Mouse (Mus musculus) stomach, embryonic 15.5 days (tissue): ENCODE data around the gene Ak1. TPM values are rescaled to one million over a fixed set of nuclear protein-coding genes. Genes with fewer than 3 reads are reported as not detected.

Experiments
- ATAC-seq: fragments of 200-750 bp; cut with Nextera tagmentation; 2 replicates; pipeline ENCODE4 v1.8.0; 2017; ENCODE audit warnings: low read depth, moderate number of reproducible peaks, moderate TSS enrichment; ENCODE audit not compliant: insufficient read depth, low FRiP score
- H3K27ac ChIP-seq: fragments of 300-500 bp; sonication (generic); 2 replicates; pipeline ENCODE4 v1.5.1; 2015; ENCODE audit warnings: mild to moderate bottlenecking, inconsistent platforms
- H3K27me3 ChIP-seq: fragments of 300-500 bp; sonication (generic); replicated peaks from 2 replicates; pipeline ENCODE4 v1.6.1; 2015; ENCODE audit warnings: inconsistent platforms
- H3K36me3 ChIP-seq: fragments of 300-500 bp; sonication (generic); 2 replicates; pipeline ENCODE4 v1.6.1; 2015; ENCODE audit warnings: inconsistent platforms
- H3K4me1 ChIP-seq: fragments of 300-500 bp; sonication (generic); 2 replicates; pipeline ENCODE4 v1.6.1; 2015; ENCODE audit warnings: inconsistent platforms
- H3K4me2 ChIP-seq: fragments of 300-500 bp; sonication (generic); 2 replicates; pipeline ENCODE4 v1.6.1; 2015; ENCODE audit warnings: mild to moderate bottlenecking, inconsistent platforms
- H3K4me3 ChIP-seq: fragments of 300-500 bp; sonication (generic); replicated peaks from 2 replicates; pipeline ENCODE4 v1.5.1; 2015; ENCODE audit warnings: inconsistent platforms
- H3K9ac ChIP-seq: fragments of 300-500 bp; sonication (generic); 2 replicates; pipeline ENCODE4 v1.6.1; 2015; ENCODE audit warnings: inconsistent platforms
- H3K9me3 ChIP-seq: fragments of 300-500 bp; sonication (generic); 2 replicates; pipeline ENCODE4 v1.6.1; 2016; ENCODE audit warnings: inconsistent platforms
- WGBS: fragments of 180-500 bp; shearing (Covaris S2); methylation state at CpG from one replicate; pipeline ENCODE4 v1.1.7; 2015; 5-methylcytosine and 5-hydroxymethylcytosine counted together
- polyA plus RNA-seq: library from polyadenylated mRNA; unstranded; fragments of >200 nt; fragmentation: Nextera tagmentation; extraction: Ambion mirVana; gene quantifications from 2 replicates; pipeline ENCODE4 v1.2.1, GENCODE M21; 2015

Ak1 gene
- polyA plus RNA-seq, 1 experiment from 2014 or later, result 21.8 TPM

DNA sequence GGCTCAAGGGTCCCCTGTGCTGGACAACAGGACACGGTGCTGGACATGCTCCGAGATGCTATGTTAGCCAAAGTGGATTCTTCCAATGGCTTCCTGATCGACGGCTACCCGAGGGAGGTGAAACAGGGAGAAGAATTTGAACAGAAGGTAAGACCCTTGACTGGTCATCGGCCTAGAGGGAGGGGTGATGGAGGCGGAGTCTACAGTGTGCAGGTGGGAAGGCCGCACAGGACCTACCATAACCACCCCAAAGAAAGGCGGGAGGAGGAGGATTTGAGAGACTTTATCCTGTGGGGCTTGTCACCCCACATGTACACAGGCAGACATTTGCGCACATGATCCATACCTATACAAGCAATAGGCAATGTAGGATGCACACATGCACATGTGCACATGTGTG, 9.5 kb downstream of the Ak1 start:
- no peak overlapping the region for H3K27ac ChIP-seq
- H3K4me2 ChIP-seq, result no peak overlapping the region
- ATAC-seq, result no peak
- no peaks in the 10 kb centered on the region for H3K9me3 ChIP-seq
- 88% methylated on average over 10 of the region's 10 CpGs for WGBS
- H3K27me3 ChIP-seq, result no peaks in the 10 kb centered on the region
- H3K4me3 ChIP-seq, result no peak overlapping the region
- H3K4me1 ChIP-seq, result peaks cover 32% of the 10 kb centered on the region
- H3K9ac ChIP-seq, result no peak overlapping the region
- H3K36me3 ChIP-seq, result no peaks in the 10 kb centered on the region

DNA sequence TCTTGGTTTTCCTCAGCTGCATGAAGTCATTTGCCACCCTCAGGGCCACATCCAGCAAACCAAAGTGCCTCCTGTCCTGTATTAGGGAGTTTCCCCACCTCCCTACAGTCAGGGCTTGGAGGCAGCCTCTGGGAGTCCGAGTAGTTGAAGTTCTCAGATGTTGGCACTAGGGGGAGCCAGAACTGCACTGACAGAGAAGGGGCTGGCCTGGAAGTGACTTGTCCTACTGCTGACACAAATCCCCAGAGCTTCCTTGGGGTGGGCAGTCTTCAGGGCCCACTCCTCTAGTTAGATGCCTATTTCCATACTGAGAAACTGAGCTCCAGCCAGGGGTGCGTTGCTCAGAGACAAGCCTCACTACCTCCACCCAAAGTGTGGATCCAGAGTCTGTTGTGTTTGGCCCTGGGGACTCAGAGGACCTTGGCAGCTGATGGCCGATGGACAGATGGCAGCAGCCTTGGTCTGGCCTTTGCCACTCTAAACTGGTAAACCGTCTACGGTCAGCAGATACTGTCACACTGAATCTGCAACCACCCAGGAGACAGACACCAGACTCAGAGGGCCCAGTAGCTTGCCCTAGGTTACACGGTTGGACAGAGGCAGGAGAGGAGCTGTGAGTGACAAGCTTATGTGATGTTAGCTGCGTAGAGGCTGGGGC, 10.3 kb downstream of the Ak1 start:
- peak overlapping the region; percentile 21; the same call in 1 of the 2 replicates for H3K27ac ChIP-seq

DNA sequence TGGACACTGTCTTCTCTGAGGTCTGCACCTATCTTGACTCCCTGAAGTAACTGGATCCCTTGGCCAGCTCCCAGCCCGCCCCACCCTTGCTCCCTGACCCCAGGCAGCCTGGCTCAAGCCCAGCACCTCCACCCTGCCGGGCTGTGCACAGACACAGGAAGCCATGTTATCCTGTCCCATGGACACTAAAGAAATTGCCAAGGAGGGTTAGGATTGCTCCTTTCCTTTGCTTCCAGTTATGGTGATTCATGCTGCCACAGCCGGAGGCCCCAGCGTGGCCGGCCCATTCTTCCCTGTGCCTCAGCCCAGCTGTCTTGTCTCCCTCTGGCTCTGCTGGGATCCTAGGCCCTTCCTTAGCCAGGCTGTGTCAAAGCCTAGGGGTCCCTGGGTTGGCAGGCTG, 12.1 kb downstream of the Ak1 start:
- Histone ChIP-seq H3K4me1 (peaks cover 22% of the 10 kb centered on the region), H3K9ac (no peak overlapping the region), H3K36me3 (no peaks in the 10 kb centered on the region), H3K4me3 (no peak overlapping the region), H3K9me3 (no peaks in the 10 kb centered on the region), H3K27ac (peak overlapping the region; percentile 51), H3K27me3 (no peaks in the 10 kb centered on the region), H3K4me2 (no peak overlapping the region)
- WGBS, result 61% methylated on average over 5 of the region's 5 CpGs
- ATAC-seq, result no peak

More for the DNA sequence above, 10.3 kb downstream of the Ak1 start:
- Histone ChIP-seq H3K4me2 (no peak overlapping the region), H3K9ac (no peak overlapping the region), H3K4me3 (no peak overlapping the region), H3K36me3 (no peaks in the 10 kb centered on the region), H3K9me3 (no peaks in the 10 kb centered on the region), H3K4me1 (peaks cover 24% of the 10 kb centered on the region), H3K27me3 (no peaks in the 10 kb centered on the region)
- 49% methylated on average over 7 of the region's 7 CpGs for WGBS
- peak; percentile 16; the same call in 1 of the 2 replicates for ATAC-seq

DNA sequence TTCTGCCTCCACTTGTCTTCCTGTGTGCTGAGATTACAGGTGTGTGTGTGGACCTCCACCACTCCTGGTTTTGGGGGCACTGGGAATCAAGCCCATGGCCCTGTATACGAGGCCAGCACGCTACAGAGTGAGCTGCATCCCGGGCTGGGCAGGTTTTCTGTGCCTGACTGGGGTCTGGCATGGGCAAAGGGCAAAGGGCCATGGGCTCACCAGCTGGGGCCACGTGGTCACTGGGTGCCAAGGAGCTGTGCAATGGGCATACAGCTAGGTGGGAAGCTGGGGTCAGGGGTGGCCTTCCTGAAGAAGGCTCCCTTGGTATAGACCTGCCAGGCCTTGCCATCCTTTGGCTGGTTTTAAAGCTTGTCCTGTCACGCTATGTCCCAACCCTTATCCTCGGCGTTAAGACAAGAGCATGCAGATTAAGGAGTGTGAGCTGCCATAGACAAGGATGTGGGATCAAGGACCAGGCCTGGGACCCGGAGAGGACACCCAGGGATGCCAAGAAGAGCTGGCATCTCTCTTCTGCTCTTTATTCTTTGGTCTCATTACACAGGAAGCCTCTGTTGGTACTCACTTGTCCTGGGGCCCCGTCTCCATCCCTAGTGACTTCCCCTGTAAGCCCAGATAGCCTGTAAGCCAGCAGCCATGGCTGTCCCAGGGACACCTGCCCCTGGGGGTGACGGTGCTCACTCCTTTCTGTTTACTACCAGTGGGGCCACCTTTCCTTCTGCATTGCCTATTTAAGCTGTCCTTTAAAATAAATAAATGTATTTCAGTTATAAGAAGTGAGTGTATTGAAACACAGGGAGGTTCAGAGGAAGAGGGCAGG, 12.9 kb downstream of the Ak1 start:
- H3K27ac ChIP-seq, result no peak overlapping the region; the same call in 1 of the 2 replicates
- no peaks in the 10 kb centered on the region for H3K9me3 ChIP-seq
- WGBS, result 87% methylated on average over 10 of the region's 10 CpGs
- ATAC-seq, result no peak
- H3K27me3 ChIP-seq, result no peaks in the 10 kb centered on the region
- H3K4me2 ChIP-seq, result no peak overlapping the region
- no peaks in the 10 kb centered on the region for H3K36me3 ChIP-seq
- H3K4me1 ChIP-seq, result peaks cover 14% of the 10 kb centered on the region
- H3K9ac ChIP-seq, result no peak overlapping the region
- H3K4me3 ChIP-seq, result no peak overlapping the region

DNA sequence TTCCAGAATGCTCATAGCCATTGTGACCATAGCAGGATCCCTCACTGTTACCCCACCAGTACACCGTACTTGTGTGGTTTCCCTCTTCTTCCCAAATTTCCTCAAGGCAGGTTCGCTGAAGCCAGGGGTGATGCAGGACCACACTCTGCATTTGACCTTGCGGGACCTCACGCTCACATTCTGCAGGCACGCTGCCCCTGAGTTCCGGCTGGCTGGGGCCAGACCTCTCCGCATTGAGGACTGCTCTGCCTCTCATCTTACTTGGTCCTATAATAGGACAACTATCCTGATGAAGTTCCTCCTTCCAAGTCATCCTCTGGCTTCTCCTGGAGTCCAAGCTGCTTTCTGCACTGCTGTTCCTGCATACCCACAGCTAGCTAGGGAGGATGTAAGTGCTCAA, 15.1 kb downstream of the Ak1 start:
- 81% methylated on average over 7 of the region's 7 CpGs for WGBS
- Histone ChIP-seq H3K27me3 (no peaks in the 10 kb centered on the region), H3K4me3 (no peak overlapping the region), H3K9me3 (no peaks in the 10 kb centered on the region), H3K9ac (no peak overlapping the region), H3K27ac (peak overlapping the region; percentile 40; the same call in 1 of the 2 replicates), H3K4me2 (no peak overlapping the region), H3K4me1 (peaks cover 11% of the 10 kb centered on the region), H3K36me3 (no peaks in the 10 kb centered on the region)
- ATAC-seq, result no peak

DNA sequence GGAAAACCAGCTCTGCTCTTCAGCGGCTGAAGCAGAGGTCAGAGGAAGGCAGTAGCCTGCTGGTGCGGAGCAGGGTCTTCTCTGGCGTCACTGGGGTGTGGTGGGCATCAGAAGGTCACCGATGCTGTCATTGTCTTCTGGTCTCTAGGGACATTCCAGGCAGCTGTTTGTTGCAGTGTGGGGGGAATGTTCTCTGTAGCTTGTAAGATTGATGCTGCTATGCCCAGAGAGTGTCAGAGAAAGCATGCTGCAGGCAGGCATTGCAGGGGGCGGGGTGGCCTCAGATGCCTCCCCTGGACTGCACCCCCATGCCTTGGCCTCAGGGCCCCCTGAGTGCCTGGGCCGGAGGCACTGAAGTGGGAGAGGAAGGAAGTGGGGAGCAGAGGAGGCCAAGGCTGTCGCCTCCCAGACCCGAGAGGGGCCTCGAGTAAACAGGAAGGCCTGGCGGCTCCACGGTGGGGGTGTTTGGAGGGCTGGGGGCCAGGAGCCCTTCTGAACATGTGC, 16.3 kb downstream of the Ak1 start:
- ATAC-seq, result peak; percentile 49
- no peak overlapping the region for H3K4me2 ChIP-seq
- H3K27me3 ChIP-seq, result no peaks in the 10 kb centered on the region
- H3K27ac ChIP-seq, result 0 out of 2 replicates have a peak overlapping the region, but pooled peaks have one; percentile 41
- WGBS, result 21% methylated on average over 11 of the region's 11 CpGs
- H3K9me3 ChIP-seq, result no peaks in the 10 kb centered on the region
- H3K36me3 ChIP-seq, result no peaks in the 10 kb centered on the region
- no peak overlapping the region for H3K4me3 ChIP-seq
- peaks cover 12% of the 10 kb centered on the region for H3K4me1 ChIP-seq
- no peak overlapping the region for H3K9ac ChIP-seq

DNA sequence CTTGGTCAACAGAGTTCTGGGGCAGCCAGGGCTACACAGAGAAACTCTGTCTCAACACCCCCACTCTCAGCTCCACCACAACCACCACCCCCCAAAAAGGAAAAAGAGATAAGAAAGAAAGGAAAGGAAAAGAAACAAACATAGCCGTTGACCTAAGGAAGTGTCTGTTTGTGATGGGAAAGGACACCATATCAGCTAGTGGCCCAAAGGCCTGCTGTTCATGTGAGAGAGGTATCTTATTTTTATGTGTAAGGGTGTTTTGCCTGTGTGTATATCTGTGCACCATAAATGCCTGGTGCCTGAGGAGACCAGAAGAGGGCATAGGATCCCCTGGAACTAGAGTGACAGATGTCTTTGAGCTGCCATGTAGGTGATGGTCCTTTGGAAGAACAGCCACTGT, 18.1 kb downstream of the Ak1 start:
- ATAC-seq, result no peak
- Histone ChIP-seq H3K27me3 (no peaks in the 10 kb centered on the region), H3K9ac (no peak overlapping the region), H3K9me3 (no peaks in the 10 kb centered on the region), H3K4me3 (no peak overlapping the region), H3K4me2 (no peak overlapping the region), H3K36me3 (no peaks in the 10 kb centered on the region), H3K27ac (no peak overlapping the region), H3K4me1 (peaks cover 14% of the 10 kb centered on the region)
- 29% methylated on average over 1 of the region's 1 CpGs for WGBS

DNA sequence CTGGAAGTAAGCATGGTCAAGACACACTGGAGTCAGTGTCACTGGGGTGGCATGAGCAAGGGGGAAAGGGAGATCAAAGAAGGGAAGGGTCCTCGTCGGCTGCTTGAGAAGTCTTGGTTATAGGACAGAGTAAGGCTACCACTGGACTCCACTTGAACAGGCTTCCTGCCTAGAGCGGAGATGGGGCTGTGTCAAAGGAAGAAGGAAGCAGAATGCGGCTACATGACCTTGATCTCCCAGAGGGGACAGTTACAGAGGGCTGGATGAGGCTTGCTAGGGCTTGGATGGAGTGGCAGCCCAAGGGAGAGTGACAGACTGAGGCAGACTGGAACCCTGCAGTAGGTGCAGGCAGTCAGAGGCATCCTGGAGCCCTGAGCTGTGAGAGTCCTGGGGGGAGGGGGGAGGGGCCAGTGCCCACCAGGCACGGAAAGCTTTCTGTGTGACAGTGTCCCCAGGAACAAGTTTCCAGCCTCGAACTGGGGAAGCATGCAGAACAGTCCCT, 19.0 kb downstream of the Ak1 start:
- no peak for ATAC-seq
- H3K27me3 ChIP-seq, result no peaks in the 10 kb centered on the region
- no peak overlapping the region for H3K4me3 ChIP-seq
- no peak overlapping the region for H3K9ac ChIP-seq
- WGBS, result 63% methylated on average over 6 of the region's 6 CpGs
- H3K4me1 ChIP-seq, result peaks cover 14% of the 10 kb centered on the region
- no peaks in the 10 kb centered on the region for H3K9me3 ChIP-seq
- no peak overlapping the region for H3K27ac ChIP-seq
- H3K4me2 ChIP-seq, result no peak overlapping the region
- no peaks in the 10 kb centered on the region for H3K36me3 ChIP-seq

DNA sequence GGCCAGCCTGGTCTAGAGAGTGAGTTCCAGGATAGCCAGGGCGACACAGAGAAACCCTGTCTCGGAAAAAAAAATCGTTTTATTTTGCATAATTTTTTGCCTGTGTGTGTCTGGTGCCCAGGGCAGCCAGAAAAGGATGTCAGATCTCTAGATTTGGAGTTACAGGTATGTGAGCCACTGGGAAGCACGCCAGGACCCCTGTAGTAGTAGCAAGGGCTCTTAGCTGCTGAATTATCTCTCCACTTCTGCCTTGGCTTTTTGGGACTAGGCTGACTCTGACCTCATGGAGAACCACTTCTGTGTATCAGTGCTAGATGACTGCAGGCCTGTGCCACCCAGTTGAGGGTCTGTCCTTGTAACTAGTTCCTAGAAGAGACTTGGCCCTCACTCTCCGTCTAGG, 20.3 kb downstream of the Ak1 start:
- peaks cover 19% of the 10 kb centered on the region for H3K4me1 ChIP-seq
- WGBS, result 86% methylated on average over 5 of the region's 5 CpGs
- H3K9me3 ChIP-seq, result no peaks in the 10 kb centered on the region
- no peaks in the 10 kb centered on the region for H3K36me3 ChIP-seq
- no peak for ATAC-seq
- no peak overlapping the region for H3K4me3 ChIP-seq
- H3K4me2 ChIP-seq, result no peak overlapping the region
- H3K9ac ChIP-seq, result no peak overlapping the region
- H3K27ac ChIP-seq, result no peak overlapping the region
- H3K27me3 ChIP-seq, result no peaks in the 10 kb centered on the region

DNA sequence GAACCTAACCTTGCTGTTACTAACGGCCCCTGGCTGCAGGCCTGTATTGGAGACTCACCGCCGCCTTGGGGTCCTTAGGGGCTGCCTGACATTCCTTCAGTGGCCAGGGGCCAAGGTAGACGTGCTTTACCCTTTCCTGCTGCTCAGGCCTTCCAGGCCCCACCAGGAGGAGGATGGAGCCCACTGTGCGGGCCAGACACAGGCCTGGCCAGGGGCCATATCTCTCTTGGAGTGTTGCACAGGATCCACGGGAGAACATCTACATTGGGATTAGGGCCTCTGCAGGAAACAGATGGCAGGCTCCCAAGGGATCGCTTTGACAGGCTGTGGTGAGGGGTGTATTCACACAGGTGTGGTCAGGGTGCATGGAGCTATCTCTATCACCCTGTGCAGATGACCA, 21.3 kb downstream of the Ak1 start:
- 54% methylated on average over 7 of the region's 7 CpGs for WGBS
- peaks cover 17% of the 10 kb centered on the region for H3K4me1 ChIP-seq
- no peaks in the 10 kb centered on the region for H3K27me3 ChIP-seq
- 0 out of 2 replicates have a peak, but pooled peaks have one; percentile 15 for ATAC-seq
- no peak overlapping the region for H3K9ac ChIP-seq
- H3K4me3 ChIP-seq, result no peak overlapping the region
- H3K9me3 ChIP-seq, result no peaks in the 10 kb centered on the region
- no peak overlapping the region for H3K27ac ChIP-seq
- no peak overlapping the region for H3K4me2 ChIP-seq
- no peaks in the 10 kb centered on the region for H3K36me3 ChIP-seq

DNA sequence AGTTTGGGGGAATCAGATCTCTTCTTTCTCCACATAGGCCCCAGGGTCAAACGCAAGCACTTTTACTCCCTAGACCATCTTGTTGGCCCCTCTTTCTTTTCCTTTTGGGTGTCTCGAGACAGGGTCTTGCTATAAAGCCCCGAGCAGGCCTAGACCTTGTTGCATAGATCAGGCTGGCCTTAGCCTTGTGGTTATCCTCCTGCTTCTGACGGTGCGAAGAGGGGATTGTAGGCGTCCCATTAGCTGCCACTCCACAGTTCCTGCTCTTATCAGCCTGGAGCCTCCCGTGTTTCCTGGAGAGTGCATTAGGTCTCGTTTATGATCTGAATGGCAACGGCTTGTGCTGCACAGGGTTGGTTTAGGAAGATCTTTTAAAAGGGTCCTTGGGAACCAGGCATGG, 22.5 kb downstream of the Ak1 start:
- Histone ChIP-seq H3K9me3 (no peaks in the 10 kb centered on the region), H3K36me3 (no peaks in the 10 kb centered on the region), H3K4me3 (no peak overlapping the region), H3K9ac (no peak overlapping the region), H3K4me1 (0 out of 2 replicates have a peak, but pooled peaks cover 13% of the 10 kb centered on the region), H3K4me2 (no peak overlapping the region), H3K27ac (no peak overlapping the region), H3K27me3 (no peaks in the 10 kb centered on the region)
- WGBS, result 63% methylated on average over 9 of the region's 9 CpGs
- ATAC-seq, result no peak
